Mouse (Mus musculus): ENCODE measurements around the gene Ptpn6. TPM values are rescaled to one million over a fixed set of nuclear protein-coding genes. Genes with fewer than 3 reads are reported as not detected.
A peak's percentile ranks its signal among the peaks of the same experiment; 100 is the strongest.
"Not testable (repeated sequence)": the region's sequence is repeated elsewhere in the genome, so short reads cannot be mapped to it uniquely, and the experiment has no call there.

Ptpn6 gene
- polyA plus RNA-seq, 1 experiment from 2014 or later: 4.3 TPM

DNA sequence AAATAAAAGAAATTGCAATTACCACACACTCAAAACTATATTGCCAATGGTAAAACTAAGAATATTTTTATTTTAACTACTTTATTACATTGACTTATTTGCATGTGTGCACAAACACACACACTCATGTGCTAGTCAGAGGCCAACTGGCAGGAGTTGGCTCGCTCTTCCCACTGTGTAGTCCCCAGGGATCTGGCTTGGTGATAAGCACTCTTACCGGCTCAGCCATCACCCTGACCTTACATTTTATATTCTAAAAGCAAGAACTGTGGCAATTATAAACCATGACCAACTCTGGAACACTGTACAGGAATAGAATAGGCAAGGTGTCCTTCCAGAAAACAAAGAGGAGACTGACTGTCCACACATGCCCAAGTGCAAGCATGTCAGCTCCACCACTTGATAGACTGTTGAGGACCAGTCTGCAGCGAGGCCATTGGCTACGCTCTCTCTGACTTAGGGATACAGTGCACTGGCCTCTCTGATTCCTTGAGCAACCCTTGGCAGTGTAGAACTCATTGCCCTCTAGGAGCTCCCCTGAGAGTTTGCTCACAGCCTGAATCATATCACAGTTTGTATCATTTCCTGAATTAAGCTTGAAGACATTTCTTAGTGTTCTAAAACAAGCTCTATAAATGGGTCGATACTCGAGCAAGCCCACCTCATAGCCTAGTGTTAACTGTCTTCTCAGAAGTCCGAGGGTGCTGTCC lies 41.9 kb downstream of the Ptpn6 start:
- no peak overlapping the region for H3K4me3 ChIP-seq (replicated peaks; ENCODE audit: low read length)
- H3K9me3 ChIP-seq (ENCODE audit: control insufficient read depth, low read length): no peaks in the 10 kb centered on the region
- WGBS: 95% methylated on average over 7 of the region's 7 CpGs
- DNase-seq (ENCODE audit: low spot score) (no peak), ATAC-seq (ENCODE audit: low FRiP score) (no peak)
- no peak overlapping the region for H3K4me2 ChIP-seq (replicated peaks)
- H3K9ac ChIP-seq: no peak overlapping the region
- H3K27ac ChIP-seq: no peak overlapping the region
- no peaks in the 10 kb centered on the region for H3K27me3 ChIP-seq (ENCODE audit: control insufficient read depth, insufficient read depth, low read length)
- no peaks in the 10 kb centered on the region; the same call in 1 of the 2 replicates for H3K4me1 ChIP-seq (replicated peaks; ENCODE audit: control insufficient read depth, insufficient read depth, low read length)
- peaks cover 31% of the 10 kb centered on the region for H3K36me3 ChIP-seq (replicated peaks; ENCODE audit: control insufficient read depth, insufficient read depth)

DNA sequence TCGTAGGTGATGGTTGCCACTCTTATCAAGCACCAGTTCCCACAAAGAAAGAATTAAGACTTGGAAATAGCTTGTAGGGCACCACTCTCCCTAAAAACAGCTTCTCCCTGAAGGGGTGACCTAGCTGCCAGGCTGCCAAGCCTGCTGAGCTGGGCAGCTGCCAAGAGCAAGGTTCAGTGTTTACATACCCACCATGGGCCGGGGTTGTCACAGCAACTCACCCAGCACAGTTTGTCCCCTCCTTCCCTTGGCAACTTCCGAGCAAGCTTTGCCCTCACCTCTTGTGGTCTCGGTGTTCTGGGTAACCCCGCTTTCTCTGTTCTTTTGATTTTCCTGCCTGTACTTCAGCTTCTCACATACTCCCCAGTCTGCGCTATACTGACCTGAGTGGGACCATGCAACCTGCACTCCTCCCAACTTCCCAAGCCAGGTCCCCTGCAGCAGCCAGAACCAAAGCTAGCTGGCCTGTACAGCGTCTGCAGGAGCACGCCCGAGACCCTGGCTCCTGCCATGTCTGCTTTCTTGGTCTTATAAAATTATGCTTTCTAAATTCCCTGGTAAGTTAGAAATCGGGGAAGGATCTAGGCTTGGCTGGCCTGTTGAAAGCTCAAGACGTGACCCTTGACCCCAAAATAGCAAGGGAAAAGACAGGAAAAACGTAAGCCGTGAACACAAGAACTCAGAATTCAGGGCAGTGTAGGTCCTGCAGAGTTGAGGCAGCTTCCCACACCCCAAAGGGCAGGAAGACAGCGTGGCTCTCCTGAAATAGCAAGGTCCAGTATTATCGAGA lies 44.2 kb downstream of the Ptpn6 start:
- Histone ChIP-seq H3K4me2 (replicated peaks) (no peak overlapping the region), H3K4me3 (replicated peaks; ENCODE audit: low read length) (no peak overlapping the region), H3K4me1 (replicated peaks; ENCODE audit: control insufficient read depth, insufficient read depth, low read length) (no peaks in the 10 kb centered on the region; the same call in 1 of the 2 replicates), H3K27me3 (ENCODE audit: control insufficient read depth, insufficient read depth, low read length) (no peaks in the 10 kb centered on the region), H3K9ac (no peak overlapping the region), H3K27ac (peak overlapping the region; percentile 6; the same call in 1 of the 2 replicates), H3K9me3 (ENCODE audit: control insufficient read depth, low read length) (no peaks in the 10 kb centered on the region), H3K36me3 (replicated peaks; ENCODE audit: control insufficient read depth, insufficient read depth) (peaks cover 9% of the 10 kb centered on the region; the same call in 1 of the 2 replicates)
- DNase-seq (ENCODE audit: low spot score) (peak; percentile 61), ATAC-seq (ENCODE audit: low FRiP score) (peak; percentile 79; the same call in 1 of the 2 replicates)
- WGBS: 73% methylated on average over 15 of the region's 15 CpGs

DNA sequence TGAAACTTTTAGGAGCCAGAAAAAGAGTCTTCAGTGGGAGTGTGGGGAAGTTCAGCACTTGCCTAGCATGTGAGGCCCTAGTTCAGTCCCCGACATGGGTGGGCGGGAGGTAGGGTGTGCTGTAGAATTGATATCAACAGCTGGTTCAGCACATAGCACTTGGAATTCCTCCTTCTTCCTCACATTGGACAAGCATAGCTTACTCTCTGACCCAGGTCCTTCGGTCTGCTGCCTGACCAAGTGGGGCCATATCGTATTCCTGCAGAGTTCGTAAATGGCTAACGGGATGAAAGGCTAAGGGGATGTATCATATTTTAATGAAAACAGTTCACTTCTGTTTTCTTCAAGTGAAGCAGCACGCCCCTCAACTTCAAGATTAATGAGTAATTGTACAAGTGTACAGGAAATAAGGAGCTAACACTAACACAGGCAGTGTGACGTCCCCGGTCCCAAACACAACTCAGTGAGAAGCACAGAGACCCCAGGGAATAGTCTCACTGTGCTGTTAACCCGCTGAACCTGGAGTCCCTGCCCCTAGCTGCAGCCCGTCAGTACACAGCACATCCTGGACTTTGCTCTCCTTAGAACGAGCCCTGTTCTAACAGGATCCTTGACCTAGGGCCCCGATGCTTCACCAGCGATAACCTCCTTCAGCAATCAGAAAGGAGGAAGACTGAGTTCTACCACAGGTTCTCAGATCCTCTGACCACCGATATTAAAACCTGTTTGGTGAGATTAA lies 45.1 kb downstream of the Ptpn6 start:
- Histone ChIP-seq H3K9me3 (ENCODE audit: control insufficient read depth, low read length) (no peaks in the 10 kb centered on the region), H3K4me3 (replicated peaks; ENCODE audit: low read length) (no peak overlapping the region), H3K27ac (no peak overlapping the region), H3K36me3 (replicated peaks; ENCODE audit: control insufficient read depth, insufficient read depth) (no peaks in the 10 kb centered on the region; the same call in 1 of the 2 replicates), H3K9ac (no peak overlapping the region), H3K4me2 (replicated peaks) (no peak overlapping the region), H3K4me1 (replicated peaks; ENCODE audit: control insufficient read depth, insufficient read depth, low read length) (no peaks in the 10 kb centered on the region; the same call in 1 of the 2 replicates), H3K27me3 (ENCODE audit: control insufficient read depth, insufficient read depth, low read length) (no peaks in the 10 kb centered on the region)
- DNase-seq (ENCODE audit: low spot score): no peak
- ATAC-seq (ENCODE audit: low FRiP score): no peak
- 84% methylated on average over 15 of the region's 15 CpGs for WGBS

DNA sequence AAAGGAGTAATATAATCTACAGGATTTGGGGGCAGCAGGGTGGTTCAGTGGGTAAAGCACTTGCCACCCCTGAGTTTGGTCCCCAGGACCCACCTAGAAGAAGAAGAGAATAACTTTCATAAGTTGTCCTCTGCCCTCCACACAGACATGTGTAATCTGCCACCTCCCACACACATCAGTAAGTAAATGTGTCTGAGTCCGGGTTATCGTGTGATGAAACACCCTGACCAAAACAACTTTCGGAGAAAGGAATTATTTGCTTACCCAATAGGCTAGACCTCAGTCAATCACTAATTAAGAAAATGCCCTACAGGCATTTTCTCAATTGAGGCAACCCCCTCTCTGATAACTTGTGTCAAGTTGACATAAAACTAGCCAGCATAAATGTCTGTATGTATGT lies 48.0 kb downstream of the Ptpn6 start:
- Histone ChIP-seq H3K4me1 (replicated peaks; ENCODE audit: control insufficient read depth, insufficient read depth, low read length) (no peaks in the 10 kb centered on the region; the same call in 1 of the 2 replicates), H3K36me3 (replicated peaks; ENCODE audit: control insufficient read depth, insufficient read depth) (no peaks in the 10 kb centered on the region), H3K4me3 (replicated peaks; ENCODE audit: low read length) (no peak overlapping the region), H3K9ac (no peak overlapping the region), H3K27me3 (ENCODE audit: control insufficient read depth, insufficient read depth, low read length) (no peaks in the 10 kb centered on the region), H3K9me3 (ENCODE audit: control insufficient read depth, low read length) (no peaks in the 10 kb centered on the region), H3K4me2 (replicated peaks) (no peak overlapping the region), H3K27ac (no peak overlapping the region)
- WGBS: 93% methylated on average over 3 of the region's 3 CpGs
- DNase-seq (ENCODE audit: low spot score) (no peak), ATAC-seq (ENCODE audit: low FRiP score) (no peak)

DNA sequence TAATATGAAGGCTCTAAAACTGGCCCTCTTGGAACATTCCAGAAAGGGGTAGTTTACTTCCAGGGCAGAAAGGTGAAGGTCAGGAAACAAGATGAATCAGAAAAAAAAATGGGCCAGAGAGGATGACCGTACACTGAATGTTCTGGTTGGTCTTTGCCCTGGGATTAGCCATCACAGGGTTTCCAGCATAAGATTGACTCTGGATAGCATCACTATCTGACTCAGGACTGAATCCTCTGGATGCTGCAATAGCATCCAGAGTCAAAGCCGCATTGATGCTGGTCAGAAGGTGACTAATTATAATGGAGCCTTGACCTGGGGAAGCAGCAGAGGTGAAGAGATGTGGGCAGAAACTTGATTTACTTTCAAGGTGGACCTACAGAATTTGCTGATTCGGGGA lies 49.5 kb downstream of the Ptpn6 start:
- H3K36me3 ChIP-seq (replicated peaks; ENCODE audit: control insufficient read depth, insufficient read depth): no peaks in the 10 kb centered on the region
- no peak overlapping the region for H3K9ac ChIP-seq
- H3K9me3 ChIP-seq (ENCODE audit: control insufficient read depth, low read length): no peaks in the 10 kb centered on the region
- ATAC-seq (ENCODE audit: low FRiP score): no peak
- H3K4me3 ChIP-seq (replicated peaks; ENCODE audit: low read length): no peak overlapping the region
- no peaks in the 10 kb centered on the region for H3K4me1 ChIP-seq (replicated peaks; ENCODE audit: control insufficient read depth, insufficient read depth, low read length)
- no peak overlapping the region for H3K4me2 ChIP-seq (replicated peaks)
- no peak for DNase-seq (ENCODE audit: low spot score)
- H3K27me3 ChIP-seq (ENCODE audit: control insufficient read depth, insufficient read depth, low read length): no peaks in the 10 kb centered on the region
- H3K27ac ChIP-seq: no peak overlapping the region
- 91% methylated on average over 3 of the region's 3 CpGs for WGBS

DNA sequence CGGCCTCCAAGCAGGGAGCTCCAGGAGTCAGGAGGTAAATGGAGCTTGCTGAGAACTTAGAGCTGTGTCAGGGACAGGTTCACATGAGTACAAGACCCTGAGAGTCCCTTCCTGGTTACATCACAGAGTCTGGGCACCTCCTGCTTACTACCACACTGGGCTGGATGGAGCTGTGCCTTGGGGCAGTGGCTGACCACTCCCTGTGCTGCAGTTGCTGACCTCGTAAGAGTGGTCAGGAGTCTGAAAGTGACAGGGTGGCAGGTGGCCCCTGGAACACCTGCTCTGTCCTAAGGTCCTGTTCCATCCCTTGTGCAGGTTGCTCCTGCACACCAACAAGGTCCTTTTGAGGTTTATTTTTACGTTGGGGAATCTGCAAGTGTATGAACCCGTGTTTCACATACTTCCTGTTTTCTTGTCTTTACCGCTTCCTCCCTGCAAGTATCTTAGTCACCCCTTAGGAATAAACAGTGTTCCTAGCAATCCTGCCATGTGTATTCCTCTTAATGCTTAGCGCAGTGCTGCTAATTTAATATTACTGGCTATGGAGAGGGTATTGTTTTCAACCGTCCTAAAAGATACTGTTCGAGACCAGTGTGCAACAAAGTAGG lies 50.3 kb downstream of the Ptpn6 start:
- WGBS: 93% methylated on average over 8 of the region's 8 CpGs
- Histone ChIP-seq H3K4me2 (replicated peaks) (no peak overlapping the region), H3K9me3 (ENCODE audit: control insufficient read depth, low read length) (no peaks in the 10 kb centered on the region), H3K9ac (no peak overlapping the region), H3K4me1 (replicated peaks; ENCODE audit: control insufficient read depth, insufficient read depth, low read length) (no peaks in the 10 kb centered on the region), H3K36me3 (replicated peaks; ENCODE audit: control insufficient read depth, insufficient read depth) (no peaks in the 10 kb centered on the region), H3K27me3 (ENCODE audit: control insufficient read depth, insufficient read depth, low read length) (no peaks in the 10 kb centered on the region), H3K4me3 (replicated peaks; ENCODE audit: low read length) (no peak overlapping the region), H3K27ac (no peak overlapping the region)
- no peak for DNase-seq (ENCODE audit: low spot score)
- no peak for ATAC-seq (ENCODE audit: low FRiP score)

DNA sequence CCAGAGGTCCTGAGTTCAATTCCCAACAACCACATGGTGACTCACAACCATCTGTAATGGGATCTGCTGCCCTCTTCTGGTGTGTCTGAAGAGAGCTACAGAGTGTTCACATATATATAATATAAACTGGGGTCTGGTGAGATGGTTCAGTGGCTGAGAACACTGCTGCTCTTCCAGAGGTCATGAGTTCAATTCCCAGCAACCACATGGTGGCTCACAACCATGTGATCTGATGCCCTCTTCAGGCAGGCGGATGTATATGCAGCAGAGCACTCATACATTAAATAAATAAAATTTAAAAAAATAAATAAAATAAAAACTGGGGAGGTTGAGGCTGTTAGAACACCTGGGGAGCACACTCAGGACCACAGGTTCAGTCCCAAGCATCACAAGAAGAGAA lies 51.9 kb downstream of the Ptpn6 start:
- 78% methylated on average over 1 of the region's 1 CpGs for WGBS
- ATAC-seq (ENCODE audit: low FRiP score); H3K9ac ChIP-seq; DNase-seq (ENCODE audit: low spot score); H3K4me3 ChIP-seq (replicated peaks; ENCODE audit: low read length); H3K4me1 ChIP-seq (replicated peaks; ENCODE audit: control insufficient read depth, insufficient read depth, low read length); H3K9me3 ChIP-seq (ENCODE audit: control insufficient read depth, low read length); H3K36me3 ChIP-seq (replicated peaks; ENCODE audit: control insufficient read depth, insufficient read depth); H3K27me3 ChIP-seq (ENCODE audit: control insufficient read depth, insufficient read depth, low read length); H3K4me2 ChIP-seq (replicated peaks); H3K27ac ChIP-seq: not testable (repeated sequence)

DNA sequence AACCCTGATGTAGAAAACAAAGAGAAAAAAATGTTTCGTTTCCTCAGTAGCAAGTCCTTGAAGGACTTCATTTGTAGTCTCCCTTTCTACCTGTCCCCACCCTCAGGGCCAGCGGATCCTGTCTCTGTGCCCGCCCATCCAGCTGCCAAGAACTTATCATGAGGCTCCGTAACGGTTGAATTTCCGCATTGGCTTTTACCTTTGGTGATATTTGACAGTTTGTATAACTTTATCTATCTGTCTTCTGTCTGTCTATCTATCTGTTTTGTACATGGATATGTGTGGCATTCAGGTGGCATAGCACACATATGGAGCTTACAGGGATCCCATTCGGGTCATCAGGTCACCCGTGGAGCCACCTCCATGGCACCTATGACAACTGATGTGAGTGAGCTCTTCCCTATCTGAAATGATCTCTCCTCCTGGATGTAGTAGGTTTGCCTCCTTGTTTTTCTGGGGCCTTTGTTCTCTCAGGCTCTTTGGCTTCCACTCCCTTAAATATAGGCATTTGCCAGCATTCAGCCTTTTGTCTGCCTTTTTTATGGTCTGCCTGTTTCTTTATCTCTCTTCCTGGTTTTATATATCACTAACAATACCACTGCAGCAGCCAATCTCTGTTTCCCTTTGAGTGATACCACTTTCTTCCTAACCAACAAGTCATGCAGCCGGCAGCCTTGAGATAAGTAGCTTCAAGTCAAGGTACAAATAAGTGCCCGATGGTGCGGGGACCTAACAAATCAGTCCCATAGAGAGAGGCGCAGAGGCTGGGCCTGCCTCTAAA lies 52.7 kb downstream of the Ptpn6 start:
- Histone ChIP-seq H3K27ac (no peak overlapping the region), H3K4me1 (replicated peaks; ENCODE audit: control insufficient read depth, insufficient read depth, low read length) (no peaks in the 10 kb centered on the region), H3K9ac (no peak overlapping the region), H3K9me3 (ENCODE audit: control insufficient read depth, low read length) (no peaks in the 10 kb centered on the region), H3K36me3 (replicated peaks; ENCODE audit: control insufficient read depth, insufficient read depth) (no peaks in the 10 kb centered on the region), H3K4me3 (replicated peaks; ENCODE audit: low read length) (no peak overlapping the region), H3K4me2 (replicated peaks) (no peak overlapping the region), H3K27me3 (ENCODE audit: control insufficient read depth, insufficient read depth, low read length) (no peaks in the 10 kb centered on the region)
- ATAC-seq (ENCODE audit: low FRiP score) (no peak), DNase-seq (ENCODE audit: low spot score) (no peak)
- WGBS: 87% methylated on average over 12 of the region's 12 CpGs

All from hindbrain, embryonic 14.5 days (tissue).